9 mouse cellular contexts compared by ENCODE assay signal in genomic region chr4:41714276-41714675, GRCm38 (mm10). TPM values are rescaled to one million over a fixed set of nuclear protein-coding genes. Genes with fewer than 3 reads are reported as not detected.
DNase-seq lines count a peak whose midpoint lies in the region; ATAC-seq and TF ChIP-seq lines count a peak whose summit lies in the region.
"Had no signal": no experiment of that assay in that cellular context is flagged by ENCODE, and none has a peak within 500 bp of the region (broad histone marks: within the 10 kb centered on the region; RNA-seq: fewer than 3 reads in every experiment).

No protein-coding gene starts in this region.

- peak; percentile 27; the same call in 1 of the 2 replicates for ATAC-seq in forebrain, embryonic 16.5 days
- ATAC-seq in hindbrain, embryonic 15.5 days (ENCODE audit: low FRiP score, low read depth) = 0 out of 2 replicates have a peak, but pooled peaks have one; percentile 10
- ATAC-seq: Patski had no signal

- intact Hi-C loops in left cerebral cortex, adult 2 months (cut with DNase I) = loop anchor here (1.0 kb wide), 1 partner anchor 23 kb away; no protein-coding TSS in a partner anchor

- H3K4me3 ChIP-seq in forebrain, embryonic 16.5 days (replicated peaks; ENCODE audit: low read length) = peak overlapping the region; percentile 2; the same call in 1 of the 2 replicates
- H3K4me3 ChIP-seq in hindbrain, embryonic 15.5 days = peak overlapping the region; percentile 61
- H3K4me3 ChIP-seq in left cerebral cortex, adult 2 months = peak overlapping the region; percentile 88

- peaks cover 33% of the 10 kb centered on the region for H3K4me1 ChIP-seq in forebrain, embryonic 16.5 days (replicated peaks; ENCODE audit: control insufficient read depth, insufficient read depth, low read length)
- peaks cover 36% of the 10 kb centered on the region for H3K4me1 ChIP-seq in hindbrain, embryonic 15.5 days (replicated peaks)

- H3K9ac ChIP-seq in forebrain, embryonic 16.5 days (replicated peaks; ENCODE audit: low read depth, low read length) = no peak overlapping the region
- no peak overlapping the region for H3K9ac ChIP-seq in hindbrain, embryonic 15.5 days

- no peak overlapping the region for H3K27ac ChIP-seq in forebrain, embryonic 16.5 days (ENCODE audit: low read length)
- no peak overlapping the region for H3K27ac ChIP-seq in hindbrain, embryonic 15.5 days (replicated peaks)
- no peak overlapping the region; the same call in 1 of the 2 replicates for H3K27ac ChIP-seq in left cerebral cortex, adult 2 months

- TF ChIP-seq CTCF in left cerebral cortex, adult 2 months (IDR thresholded peaks at IDR 0.05) = peak; percentile 89

- WGBS in forebrain, embryonic 16.5 days = 10% methylated on average over 8 of the region's 8 CpGs
- 17% methylated on average over 8 of the region's 8 CpGs for WGBS in hindbrain, embryonic 15.5 days

- H3K36me3 ChIP-seq in forebrain, embryonic 16.5 days (ENCODE audit: control insufficient read depth, insufficient read depth) = peaks cover 10% of the 10 kb centered on the region
- peaks cover 18% of the 10 kb centered on the region for H3K36me3 ChIP-seq in hindbrain, embryonic 15.5 days

- H3K9me3 ChIP-seq in forebrain, embryonic 16.5 days (ENCODE audit: control insufficient read depth, low read length) = no peaks in the 10 kb centered on the region
- no peaks in the 10 kb centered on the region for H3K9me3 ChIP-seq in hindbrain, embryonic 15.5 days

- H3K27me3 ChIP-seq in forebrain, embryonic 16.5 days (replicated peaks; ENCODE audit: control insufficient read depth, insufficient read depth, low read length) = no peaks in the 10 kb centered on the region
- no peaks in the 10 kb centered on the region for H3K27me3 ChIP-seq in hindbrain, embryonic 15.5 days
- H3K27me3 ChIP-seq: Patski had no signal

- peak overlapping the region; percentile 94 for H3K4me2 ChIP-seq in forebrain, embryonic 16.5 days (ENCODE audit: low read length)
- peak overlapping the region; percentile 83 for H3K4me2 ChIP-seq in hindbrain, embryonic 15.5 days

- peak; percentile 76 to 80 for DNase-seq in left cerebral cortex, adult 18-20 months (ENCODE audit: low spot score in 2 of 2)
- DNase-seq in left cerebral cortex, adult 11 months (ENCODE audit: low spot score) = no peak
- DNase-seq in cerebellum, adult 18-20 months = peak; percentile 79 to 86
- peak; percentile 68 to 72 for DNase-seq in left cerebral cortex, adult 2 months (ENCODE audit: extremely low spot score in 1 of 2, low spot score in 2 of 2)
- DNase-seq in lung, postnatal 36 days = peak; percentile 84
- peak; percentile 69 for DNase-seq in right cerebral cortex, postnatal 25 days

RNA-seq across cellular contexts. Expression of gene Rpp25l, which starts 0.9 kb away (rescaled TPM):
- 10 to 100 TPM; 32.5 to 37.1 TPM for total RNA-seq in left cerebral cortex, adult 18-20 months (2021)
- polyA plus RNA-seq in forebrain, embryonic 16.5 days (2015; fragmentation: Nextera tagmentation; extraction: Ambion mirVana) = 51.7 and 60.5 TPM in 2 replicates
- 58.7 and 58.8 TPM in 2 replicates for polyA plus RNA-seq in hindbrain, embryonic 15.5 days (2015; fragmentation: Nextera tagmentation; extraction: Ambion mirVana)
- 10 to 100 TPM; 27.7 to 30.7 TPM for total RNA-seq in left cerebral cortex, adult 2 months (2021)

RNA-seq across cellular contexts. Expression of gene Dctn3, which starts 8.7 kb away (rescaled TPM):
- total RNA-seq in left cerebral cortex, adult 18-20 months (2021) = 100 to 1,000 TPM; 166 to 172 TPM
- polyA plus RNA-seq in forebrain, embryonic 16.5 days (2015; fragmentation: Nextera tagmentation; extraction: Ambion mirVana) = 304 and 315 TPM in 2 replicates
- 298 and 299 TPM in 2 replicates for polyA plus RNA-seq in hindbrain, embryonic 15.5 days (2015; fragmentation: Nextera tagmentation; extraction: Ambion mirVana)
- 100 to 1,000 TPM; 165 TPM for total RNA-seq in left cerebral cortex, adult 2 months (2021)

RNA-seq across cellular contexts. Expression of gene Il11ra1, which starts 14.5 kb away (rescaled TPM):
- total RNA-seq in left cerebral cortex, adult 18-20 months (2021) = 10 to 100 TPM; 37.2 to 44.3 TPM
- 28.3 and 29.2 TPM in 2 replicates for polyA plus RNA-seq in forebrain, embryonic 16.5 days (2015; fragmentation: Nextera tagmentation; extraction: Ambion mirVana)
- polyA plus RNA-seq in hindbrain, embryonic 15.5 days (2015; fragmentation: Nextera tagmentation; extraction: Ambion mirVana) = 39.4 and 41.6 TPM in 2 replicates
- total RNA-seq in left cerebral cortex, adult 2 months (2021) = 10 to 100 TPM; 43.1 to 47.7 TPM

RNA-seq across cellular contexts. Expression of gene Arid3c, which starts 16.7 kb away (rescaled TPM):
- total RNA-seq in left cerebral cortex, adult 18-20 months (2021) = 1 to 10 TPM in 1 of 2 experiments, under 1 TPM in 1; 0.80 to 1.3 TPM
- polyA plus RNA-seq in forebrain, embryonic 16.5 days (2015; fragmentation: Nextera tagmentation; extraction: Ambion mirVana) = not detected in 2 replicates
- 0.86 and 1.1 TPM in 2 replicates for polyA plus RNA-seq in hindbrain, embryonic 15.5 days (2015; fragmentation: Nextera tagmentation; extraction: Ambion mirVana)
- under 1 TPM in 1 of 2 experiments, not detected in 1; 0.52 TPM for total RNA-seq in left cerebral cortex, adult 2 months (2021)

RNA-seq across cellular contexts. Expression of gene Cntfr, which starts 17.4 kb away (rescaled TPM):
- 100 to 1,000 TPM; 117 to 131 TPM for total RNA-seq in left cerebral cortex, adult 18-20 months (2021)
- polyA plus RNA-seq in forebrain, embryonic 16.5 days (2015; fragmentation: Nextera tagmentation; extraction: Ambion mirVana) = 12.3 and 16.7 TPM in 2 replicates
- polyA plus RNA-seq in hindbrain, embryonic 15.5 days (2015; fragmentation: Nextera tagmentation; extraction: Ambion mirVana) = 29.1 and 33.0 TPM in 2 replicates
- total RNA-seq in left cerebral cortex, adult 2 months (2021) = 100 to 1,000 TPM; 120 to 127 TPM

Comparison
In these comparisons a context has a peak if more than half of its experiments do, and no peak if none do; other contexts are left out.
1. H3K4me3 ChIP-seq: peak in every context shown above with its lines; median percentile 88 in left cerebral cortex, adult 2 months; 61 in hindbrain, embryonic 15.5 days; 2 in forebrain, embryonic 16.5 days.